16 mouse cellular contexts compared by ENCODE assay signal in the genomic region with DNA sequence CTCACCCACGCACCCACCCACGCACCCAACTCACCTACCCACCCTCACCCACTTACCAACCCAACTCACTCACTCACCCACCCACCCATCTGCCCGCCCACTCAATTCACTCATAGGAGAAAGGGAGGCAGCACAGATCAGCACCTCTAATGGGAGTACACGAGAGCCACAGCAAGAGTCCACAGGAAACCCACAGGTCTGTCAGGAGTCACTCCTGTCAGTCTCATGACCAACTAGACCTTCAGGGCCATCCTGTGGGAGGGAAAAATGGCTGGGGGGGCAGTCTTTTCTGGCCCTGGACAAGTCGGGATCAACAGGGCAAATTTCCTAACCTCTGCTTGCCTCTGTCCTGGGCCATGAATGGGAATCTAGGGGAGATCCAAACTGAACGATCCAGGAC. TPM values are rescaled to one million over a fixed set of nuclear protein-coding genes. Genes with fewer than 3 reads are reported as not detected.
DNase-seq lines count a peak whose midpoint lies in the region; ATAC-seq and TF ChIP-seq lines count a peak whose summit lies in the region.
"Had no signal": no experiment of that assay in that cellular context is flagged by ENCODE, and none has a peak within 500 bp of the region (broad histone marks: within the 10 kb centered on the region; RNA-seq: fewer than 3 reads in every experiment).

No protein-coding gene starts in this region.

- H3K27me3 ChIP-seq in testis, adult 2 months (ENCODE audit: control insufficient read depth, insufficient read depth, low read length): no peaks in the 10 kb centered on the region
- H3K27me3 ChIP-seq in midbrain, embryonic 10.5 days (ENCODE audit: low read depth, poor library complexity, severe bottlenecking): peaks cover 38% of the 10 kb centered on the region
- H3K27me3 ChIP-seq: embryonic facial prominence, embryonic 13.5 days had no signal

- no peak for TF ChIP-seq POLR2A in testis, adult 2 months (IDR thresholded peaks at IDR 0.05; ENCODE audit: control insufficient read depth, low read depth, low read length)

- peak overlapping the region; percentile 67; the same call in 1 of the 2 replicates for H3K27ac ChIP-seq in layer of hippocampus, adult 2 months
- H3K27ac ChIP-seq in testis, adult 2 months (ENCODE audit: control insufficient read depth, insufficient read depth, low read depth, low read length): no peak overlapping the region
- H3K27ac ChIP-seq in midbrain, embryonic 10.5 days (replicated peaks): no peak overlapping the region; the same call in 1 of the 2 replicates
- H3K27ac ChIP-seq: stomach, postnatal 0 days had no signal

- TF ChIP-seq CTCF in layer of hippocampus, adult 2 months (conservative IDR thresholded peaks at IDR 0.05): no peak
- no peak for TF ChIP-seq CTCF in testis, adult 2 months (IDR thresholded peaks at IDR 0.05; ENCODE audit: control insufficient read depth, insufficient read depth, insufficient replicate concordance, low read depth, low read length)

- H3K4me1 ChIP-seq in testis, adult 2 months (ENCODE audit: control insufficient read depth, insufficient read depth, low read length): peaks cover 3% of the 10 kb centered on the region
- peaks cover 49% of the 10 kb centered on the region for H3K4me1 ChIP-seq in midbrain, embryonic 10.5 days

- no peak for ATAC-seq in CD4-positive, CD25-positive, alpha-beta regulatory T cell, adult 4 months

- no peak overlapping the region for H3K4me3 ChIP-seq in layer of hippocampus, adult 2 months
- H3K4me3 ChIP-seq in testis, adult 2 months (ENCODE audit: control insufficient read depth, low read depth, low read length): peak overlapping the region; percentile 59
- no peak overlapping the region for H3K4me3 ChIP-seq in midbrain, embryonic 10.5 days
- H3K4me3 ChIP-seq: embryonic facial prominence, embryonic 13.5 days had no signal

- H3K9me3 ChIP-seq in midbrain, embryonic 10.5 days (replicated peaks): no peaks in the 10 kb centered on the region
- H3K9me3 ChIP-seq: embryonic facial prominence, embryonic 13.5 days had no signal

- WGBS in midbrain, embryonic 10.5 days: 94% methylated on average over 6 of the region's 6 CpGs

- peak; percentile 29 for DNase-seq in CD4-positive, CD25-positive, alpha-beta regulatory T cell, adult 2 months (ENCODE audit: low read depth, low spot score)
- DNase-seq in layer of hippocampus, adult 2 months (ENCODE audit: low spot score in 2 of 2): no peak
- no peak for DNase-seq in layer of hippocampus, adult 9-11 months
- DNase-seq in testis, postnatal 10 days (ENCODE audit: low spot score): no peak
- no peak for DNase-seq in frontal cortex, postnatal 25 days (ENCODE audit: low spot score in 2 of 2)
- no peak for DNase-seq in midbrain, embryonic 10.5 days (ENCODE audit: low spot score)
- DNase-seq: cerebellum, adult 2 months; gastrocnemius, postnatal 25 days; kidney, adult 18-20 months; kidney, postnatal 10 days; left cerebral cortex, postnatal 4 days; lung, embryonic 14.5 days had no signal

- H3K36me3 ChIP-seq in testis, adult 2 months (ENCODE audit: control insufficient read depth, insufficient read depth, low read length): no peaks in the 10 kb centered on the region
- H3K36me3 ChIP-seq in midbrain, embryonic 10.5 days: no peaks in the 10 kb centered on the region
- H3K36me3 ChIP-seq: embryonic facial prominence, embryonic 13.5 days had no signal

RNA-seq across cellular contexts. Expression of a gene that starts 31.0 kb away (rescaled TPM):
- polyA plus RNA-seq in CD4-positive, CD25-positive, alpha-beta regulatory T cell, adult 4 months (2017; shearing (Covaris generic)): under 1 TPM; 0.87 to 0.98 TPM
- 100 to 1,000 TPM; 218 to 227 TPM for total RNA-seq in layer of hippocampus, adult 2 months (2021)
- 1.1 and 2.0 TPM in 2 replicates for polyA plus RNA-seq in testis, adult 2 months (2012; rRNA removed)
- polyA plus RNA-seq in midbrain, embryonic 10.5 days (2016; fragmentation: Nextera tagmentation; extraction: Ambion mirVana): 5.2 and 11.2 TPM in 2 replicates
